Mouse (Mus musculus) cerebellum, adult 8-10 months (tissue): Measurements from ENCODE around the gene Pitpnm3.
A peak's percentile ranks its signal among the peaks of the same experiment; 100 is the strongest.

ENCODE experiments used
- DNase-seq: peaks from one replicate; pipeline ENCODE4 v3.0.0; 2022

Pitpnm3 gene

GRCm38 (mm10) chr11:72134536-72135382, 819 bp downstream of the Pitpnm3 start:
- DNase-seq, result peak; percentile 64

- no peak for DNase-seq
Measured at GRCm38 (mm10) chr11:72133075-72133474, 2.5 kb downstream of the Pitpnm3 start.

DNA sequence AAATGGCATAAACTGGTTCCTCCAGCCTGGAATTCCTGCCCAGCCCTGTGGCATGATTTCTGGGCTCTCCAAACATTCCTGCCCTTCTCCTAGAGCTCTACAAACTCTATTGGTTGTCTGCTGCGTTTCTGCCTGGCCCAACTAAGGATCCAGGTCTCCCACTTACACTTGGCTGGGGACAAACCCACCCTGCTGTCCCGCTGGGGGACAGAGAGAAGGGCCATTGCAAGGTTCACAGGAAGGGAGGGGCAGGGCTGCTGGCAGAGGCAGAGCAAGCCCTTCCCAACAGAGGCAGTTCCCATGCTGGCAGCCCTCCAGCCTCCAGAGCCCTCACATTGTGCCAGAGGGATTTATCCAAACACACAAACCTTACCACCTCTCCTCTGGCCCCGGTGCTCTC, 3.3 kb downstream of the Pitpnm3 start:
- peak; percentile 78 for DNase-seq

GRCm38 (mm10) chr11:72131697-72132096, 3.9 kb downstream of the Pitpnm3 start:
- no peak for DNase-seq

GRCm38 (mm10) chr11:72130905-72131304, 4.7 kb downstream of the Pitpnm3 start:
- DNase-seq, result no peak

GRCm38 (mm10) chr11:72130472-72130871, 5.1 kb downstream of the Pitpnm3 start:
- no peak for DNase-seq

- DNase-seq, result peak; percentile 74
Measured at GRCm38 (mm10) chr11:72130021-72130420, 5.6 kb downstream of the Pitpnm3 start.

DNA sequence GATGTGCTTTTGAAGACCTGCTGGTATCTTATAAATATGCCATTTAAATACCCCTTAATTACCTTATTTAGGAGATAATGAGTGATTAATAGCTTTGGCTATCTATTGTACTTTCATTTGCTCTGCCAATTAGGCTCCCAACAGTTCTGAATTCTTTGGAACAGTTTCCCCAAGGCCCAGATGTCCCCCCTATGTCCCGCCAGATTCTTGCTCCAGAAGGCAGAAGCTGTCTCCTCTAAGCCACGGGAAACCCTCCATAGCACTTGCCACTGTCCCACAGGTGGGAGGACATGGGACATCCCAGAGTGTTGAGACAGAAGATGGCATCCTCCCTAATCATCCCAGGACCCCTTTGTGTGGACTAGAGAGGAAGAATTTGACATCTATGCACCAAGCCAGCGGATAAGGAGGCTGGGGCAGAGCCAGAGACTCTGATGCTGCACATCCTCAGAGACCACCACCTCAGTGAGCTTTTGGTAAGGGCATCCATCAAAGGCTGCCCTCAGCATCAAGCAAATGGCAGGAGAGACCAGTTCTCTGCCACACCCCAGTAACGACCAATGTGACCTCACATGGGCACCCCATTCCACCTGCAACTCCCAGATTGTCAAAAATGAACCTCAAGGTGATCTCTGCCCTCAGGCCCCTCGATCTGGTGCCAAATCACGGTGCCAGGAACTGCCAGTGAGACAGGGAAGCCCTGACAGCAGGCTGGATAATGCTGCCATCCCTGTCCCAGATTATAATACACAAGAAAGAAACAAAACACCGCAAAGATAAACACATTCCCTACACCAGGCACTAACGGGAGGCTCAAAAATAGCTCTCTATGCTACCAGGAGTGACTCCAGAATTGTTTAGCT, 6.3 kb downstream of the Pitpnm3 start:
- DNase-seq, result peak; percentile 58

DNA sequence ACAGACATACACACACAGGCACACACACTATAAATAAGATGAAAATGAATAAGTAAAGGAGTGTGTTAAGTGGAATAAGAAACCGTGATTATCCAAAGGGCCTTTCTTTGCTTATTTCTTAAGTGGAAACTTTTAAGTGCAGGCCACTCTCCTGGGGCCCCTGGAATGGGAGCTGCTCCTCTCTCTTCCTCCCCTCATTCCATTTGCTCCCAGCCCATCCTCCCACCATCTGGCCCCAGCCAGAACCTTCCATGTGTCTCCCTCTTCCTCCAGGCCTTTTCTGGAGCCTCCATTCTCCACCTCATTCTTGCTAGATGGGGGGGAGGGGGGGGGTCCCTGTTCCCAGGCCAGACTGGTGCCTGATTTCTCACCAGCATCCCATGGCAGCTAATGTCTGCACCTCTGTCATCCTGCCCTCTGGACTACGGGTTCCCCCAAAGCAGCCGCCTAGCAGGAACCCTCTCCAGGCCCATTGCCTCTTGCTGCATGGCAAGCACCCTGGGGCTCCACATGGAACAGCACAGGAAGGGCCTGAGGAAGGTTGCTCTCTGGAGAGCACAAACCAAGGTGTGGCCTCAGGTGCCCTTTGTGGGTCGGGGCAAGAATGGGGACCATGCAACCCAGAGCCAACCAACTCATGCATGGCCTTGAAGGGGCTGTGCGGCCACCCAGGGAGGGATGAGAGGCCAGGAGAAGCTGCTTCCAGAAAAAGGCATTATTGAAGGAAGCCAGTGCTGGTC, 8.0 kb downstream of the Pitpnm3 start:
- DNase-seq, result no peak

DNA sequence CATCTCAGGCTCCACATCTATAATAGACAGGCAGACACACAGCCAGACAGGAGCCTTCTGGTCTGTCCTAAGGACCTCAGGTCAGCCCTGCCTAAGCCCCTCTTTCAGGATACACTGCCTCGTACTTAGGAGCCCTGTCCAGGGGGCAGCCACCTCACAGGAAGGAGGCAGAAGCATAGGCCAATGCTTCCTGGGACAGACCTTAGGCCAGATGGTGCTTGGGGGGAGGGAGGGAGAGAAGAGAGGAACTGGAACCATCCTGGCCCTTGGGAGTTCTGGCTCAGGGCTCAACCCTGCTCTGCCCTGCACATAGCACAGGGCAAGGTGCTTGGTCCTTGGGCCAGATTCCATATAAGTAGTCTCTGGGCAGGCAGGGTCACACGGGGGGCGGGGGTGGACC, 9.8 kb downstream of the Pitpnm3 start:
- peak; percentile 71 for DNase-seq

DNA sequence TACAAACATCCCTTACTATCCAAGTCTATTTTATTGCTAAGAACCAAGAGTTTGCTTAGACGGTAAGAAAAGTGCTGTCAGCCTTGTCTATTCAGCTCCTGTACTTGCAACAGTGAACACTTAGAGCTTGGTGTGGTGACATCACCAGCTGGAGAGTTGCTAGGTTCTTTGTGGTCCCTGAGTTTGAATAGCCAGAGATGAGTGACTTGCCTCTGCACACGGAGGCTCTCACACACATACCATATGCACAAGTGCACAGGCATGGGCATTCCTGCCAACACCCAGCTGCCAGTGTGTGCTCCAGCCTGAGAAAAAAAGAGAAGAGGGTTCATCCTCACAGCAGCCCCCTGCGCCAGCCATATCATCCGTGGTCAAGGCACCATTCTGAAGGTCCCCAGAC, 12.0 kb downstream of the Pitpnm3 start:
- DNase-seq, result no peak

GRCm38 (mm10) chr11:72120354-72120753, 15.2 kb downstream of the Pitpnm3 start:
- no peak for DNase-seq

- DNase-seq, result no peak
Measured at GRCm38 (mm10) chr11:72118630-72119029, 16.9 kb downstream of the Pitpnm3 start.

DNA sequence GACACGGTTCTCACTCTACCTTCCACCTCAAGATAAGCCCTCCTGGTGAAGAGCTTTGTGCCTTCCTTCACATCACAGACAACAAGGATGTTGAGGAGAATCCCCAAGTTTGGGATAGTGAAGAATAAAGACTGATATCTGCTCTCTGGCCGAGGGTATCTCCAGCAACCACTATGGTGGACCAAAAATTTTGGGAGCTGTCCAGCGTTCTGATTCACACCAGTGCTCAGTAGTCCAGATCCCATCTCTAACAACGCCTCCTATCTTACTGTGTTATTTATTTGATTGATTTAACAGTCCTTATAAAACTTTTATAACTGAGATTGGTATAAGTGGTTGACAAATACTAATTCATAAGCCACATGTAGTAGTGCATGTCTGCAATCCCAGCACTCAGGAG, 22.3 kb downstream of the Pitpnm3 start:
- no peak for DNase-seq

DNA sequence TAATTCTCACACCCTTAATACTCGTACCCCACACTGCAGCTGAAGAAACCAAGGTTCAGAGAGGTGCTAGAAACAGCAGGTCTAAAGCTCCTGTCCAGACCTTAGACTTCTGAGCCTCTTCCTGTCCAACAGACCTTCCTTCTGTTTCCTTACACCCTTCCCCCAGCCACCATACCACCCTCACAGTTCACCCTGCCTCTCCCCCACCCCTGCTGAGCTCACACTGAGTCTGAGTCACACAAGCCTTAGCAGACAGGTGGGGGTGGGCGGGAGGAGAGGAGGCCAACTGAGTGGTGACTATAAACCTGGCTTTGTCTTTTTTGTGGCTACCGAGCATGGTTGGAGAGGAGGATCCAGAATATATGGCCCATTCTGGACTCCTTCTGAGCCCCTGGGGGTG, 24.9 kb downstream of the Pitpnm3 start:
- no peak for DNase-seq

- peak; percentile 39 for DNase-seq
Measured at GRCm38 (mm10) chr11:72104223-72104622, 31.4 kb downstream of the Pitpnm3 start.

DNA sequence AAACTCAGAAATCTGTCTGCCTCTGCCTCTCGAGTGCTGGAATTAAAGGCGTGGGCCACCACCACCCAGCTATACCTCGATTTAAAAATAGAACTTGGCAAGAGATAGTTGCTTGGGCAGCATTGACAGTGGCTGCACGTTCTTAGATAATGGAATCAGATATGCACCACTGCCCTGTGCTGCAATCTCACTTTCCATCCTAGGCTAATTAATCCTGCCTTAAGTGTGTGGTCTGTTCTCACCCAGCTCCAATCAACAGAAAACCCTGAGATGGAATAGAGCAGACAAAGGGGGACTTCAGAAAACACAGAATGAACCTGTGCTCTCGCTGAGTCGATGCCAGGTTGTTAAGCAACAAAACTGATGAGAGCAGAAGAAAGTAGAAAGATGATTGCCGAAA, 32.0 kb downstream of the Pitpnm3 start:
- no peak for DNase-seq

DNA sequence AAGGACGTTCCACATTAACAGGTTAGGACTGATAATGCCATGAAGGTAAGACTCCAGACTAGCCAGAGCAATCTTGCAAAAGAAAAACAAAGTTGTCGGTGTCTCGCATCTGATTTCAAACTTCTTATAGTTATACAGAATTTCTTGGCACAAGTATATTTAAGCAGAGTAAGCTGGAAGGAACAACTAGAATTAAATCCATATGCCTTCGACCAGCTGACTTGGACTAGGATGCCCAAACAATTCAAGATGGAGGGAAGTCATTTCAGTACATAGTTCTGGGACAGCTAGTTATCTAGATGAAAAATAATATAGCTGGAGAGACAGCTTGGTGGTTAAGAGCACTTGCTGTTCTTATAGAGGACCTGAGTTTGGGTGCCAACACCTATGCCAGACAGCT, 34.6 kb downstream of the Pitpnm3 start:
- no peak for DNase-seq

DNA sequence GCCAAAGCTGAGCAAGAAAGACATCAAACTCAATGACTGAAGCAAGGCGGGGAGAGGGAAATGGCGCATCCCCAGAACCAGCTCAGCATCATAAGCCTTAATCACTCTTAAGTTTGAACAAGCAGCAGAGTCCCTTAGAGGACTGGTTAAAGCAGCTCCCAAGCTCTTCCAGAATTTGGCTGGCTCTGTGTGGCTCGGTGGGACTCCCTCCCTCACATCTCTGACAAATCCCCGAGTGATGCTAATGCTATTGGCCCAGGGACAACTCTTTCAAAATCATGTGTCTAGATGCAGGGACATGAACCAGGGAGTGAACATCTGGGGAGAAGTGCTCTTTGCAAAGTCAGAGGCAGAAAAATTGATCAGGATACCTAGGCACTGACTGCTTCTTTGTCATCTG, 36.4 kb downstream of the Pitpnm3 start:
- no peak for DNase-seq

GRCm38 (mm10) chr11:72098027-72098426, 37.6 kb downstream of the Pitpnm3 start:
- DNase-seq, result no peak

GRCm38 (mm10) chr11:72095994-72096393, 39.6 kb downstream of the Pitpnm3 start:
- DNase-seq, result no peak

GRCm38 (mm10) chr11:72094442-72094841, 41.1 kb downstream of the Pitpnm3 start:
- DNase-seq, result no peak

- DNase-seq, result no peak
Measured at GRCm38 (mm10) chr11:72092390-72092789, 43.2 kb downstream of the Pitpnm3 start.
